Mouse (Mus musculus): ENCODE measurements at regions not wholly inside any gene's neighbourhood (a gene's known extent, or its start where the extent isn't known, plus 50 kb on each side); places are given as distances from the start of the nearest gene placed in this dataset.

DNA sequence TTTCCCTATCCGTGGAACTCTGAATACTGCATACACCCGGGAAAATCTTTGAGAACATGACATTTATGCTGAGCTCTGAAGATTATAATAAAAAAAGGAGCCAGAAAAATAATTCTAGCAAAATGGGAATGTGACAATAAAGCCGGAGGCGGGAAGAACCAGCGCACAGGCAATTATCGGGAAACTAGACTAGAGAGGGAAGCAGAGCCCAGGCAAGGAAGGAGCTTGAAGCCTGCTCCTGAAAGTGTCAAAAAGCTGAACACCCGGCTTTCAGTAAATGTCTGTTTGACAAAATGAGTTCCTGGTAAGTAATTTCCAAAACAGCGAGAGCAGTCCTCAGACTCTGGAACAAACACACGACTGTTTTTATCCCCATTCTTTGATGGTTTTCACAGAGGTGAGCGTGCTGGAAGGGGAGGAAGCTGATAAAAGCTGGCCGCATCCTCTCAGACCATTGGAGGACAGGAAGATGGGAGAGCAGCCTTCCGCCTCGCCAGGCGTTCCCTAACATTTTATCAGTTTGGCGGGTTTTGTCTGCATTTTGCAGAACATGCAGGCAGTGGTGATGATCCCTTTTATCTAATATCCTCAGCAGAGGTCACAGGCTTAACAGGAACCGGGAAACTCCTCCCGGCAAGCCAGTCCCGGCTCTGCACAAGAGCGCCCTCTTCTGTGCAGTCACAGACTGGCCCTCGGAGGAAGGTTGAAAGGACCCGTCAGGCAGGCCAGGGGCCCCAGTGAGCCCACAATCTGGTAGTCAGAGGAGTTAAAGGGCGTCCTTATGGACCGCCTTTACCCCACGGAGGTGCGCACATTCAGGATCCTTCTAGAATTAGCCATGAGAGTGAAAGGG, 201.3 kb upstream of the 1700056E22Rik start:
- TF ChIP-seq CTCF (IDR thresholded peaks at IDR 0.05; ENCODE audit: low read depth) (peak; percentile 92), EP300 (optimal IDR thresholded peaks at IDR 0.05) (no peak)
